Mouse (Mus musculus) T-helper 2 cell (primary cell): ENCODE results near the gene Rsbn1l.

ENCODE experiments used
- in situ Hi-C: fragments of 300-600 bp; cut with MboI, MseI; formaldehyde crosslinking; loops from one replicate; pipeline ENCODE4 v1.15.1; 2025; ENCODE audit warnings: high pct_unique_total_duplicates

Rsbn1l gene

DNA sequence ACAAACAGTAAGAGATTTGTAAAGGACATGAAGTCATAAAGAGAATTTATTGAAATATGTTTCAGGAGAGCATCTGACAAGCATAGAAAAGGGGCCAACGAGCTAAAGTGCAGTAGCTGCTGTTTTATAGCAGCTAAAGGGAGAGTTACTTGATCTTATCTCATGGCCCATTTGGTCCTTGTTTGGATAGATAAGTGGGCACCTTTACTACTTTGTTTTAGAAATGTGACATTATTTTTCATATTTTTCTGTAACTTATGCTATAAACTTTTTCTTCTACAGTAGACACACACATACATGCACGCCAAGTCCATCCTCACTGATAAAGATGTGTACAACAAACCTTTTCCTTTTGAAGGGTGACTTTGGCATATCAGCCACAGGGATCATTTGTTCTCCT, 50.8 kb downstream of the Rsbn1l start:
- in situ Hi-C loops, result no loop called here

DNA sequence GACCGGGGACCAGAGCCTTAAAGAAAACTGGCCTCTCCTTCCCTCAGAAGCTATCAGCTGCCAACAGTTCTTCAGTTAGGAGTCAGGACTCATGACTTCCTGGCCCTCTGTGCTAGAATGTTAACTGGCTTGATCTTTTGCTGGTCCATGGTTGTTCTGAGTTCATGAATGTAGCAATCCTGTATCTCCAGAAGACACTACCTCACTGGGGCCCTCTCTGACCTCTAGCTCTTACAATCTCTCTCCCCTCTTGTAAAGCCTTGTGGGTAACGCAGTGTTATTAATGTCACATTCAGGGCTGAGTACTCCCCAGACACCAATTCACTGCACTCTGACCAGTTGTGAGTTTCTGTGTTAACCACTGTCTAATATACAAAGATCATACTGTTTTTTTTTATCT, 51.6 kb downstream of the Rsbn1l start:
- in situ Hi-C loops, result no loop called here

GRCm38 (mm10) chr5:20897446-20898167, 58.6 kb downstream of the Rsbn1l start:
- in situ Hi-C loops, result no loop called here

DNA sequence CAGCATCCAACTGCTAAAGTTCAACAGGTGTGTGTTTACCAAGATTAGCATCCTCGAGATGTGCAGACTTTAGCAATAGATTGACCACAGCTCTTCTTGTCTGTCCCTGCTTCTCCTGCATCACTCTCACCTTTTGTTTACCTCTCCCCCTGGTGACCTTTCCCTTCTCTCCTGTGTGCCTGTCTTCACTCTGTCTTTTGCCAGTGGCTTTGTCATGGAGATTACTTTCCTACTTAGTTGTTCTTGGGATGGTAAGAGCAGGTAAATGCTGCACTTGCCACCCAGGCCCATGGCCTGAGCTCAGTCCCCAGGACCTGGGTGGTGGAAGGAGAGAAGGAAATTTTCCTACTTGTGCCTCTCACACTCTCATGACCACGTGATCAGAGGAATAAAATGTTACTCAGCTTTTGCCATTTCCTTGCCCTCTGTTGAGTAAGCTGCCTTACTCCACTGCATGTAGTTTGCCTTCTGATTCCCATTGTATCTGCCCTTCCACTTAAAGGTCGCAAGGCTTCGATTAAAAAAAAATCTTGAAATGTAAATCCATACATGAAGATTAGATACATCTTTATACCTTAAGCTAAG, 72.1 kb downstream of the Rsbn1l start:
- in situ Hi-C loops, result no loop called here

GRCm38 (mm10) chr5:20881915-20882800, 74.0 kb downstream of the Rsbn1l start, which contains the start of the genes Phtf2 and Tmem60:
Gene Phtf2 (minus strand): TSS chr5:20882124.
Gene Tmem60 (plus strand): TSS chr5:20882191.
- in situ Hi-C loops, result no loop called here

DNA sequence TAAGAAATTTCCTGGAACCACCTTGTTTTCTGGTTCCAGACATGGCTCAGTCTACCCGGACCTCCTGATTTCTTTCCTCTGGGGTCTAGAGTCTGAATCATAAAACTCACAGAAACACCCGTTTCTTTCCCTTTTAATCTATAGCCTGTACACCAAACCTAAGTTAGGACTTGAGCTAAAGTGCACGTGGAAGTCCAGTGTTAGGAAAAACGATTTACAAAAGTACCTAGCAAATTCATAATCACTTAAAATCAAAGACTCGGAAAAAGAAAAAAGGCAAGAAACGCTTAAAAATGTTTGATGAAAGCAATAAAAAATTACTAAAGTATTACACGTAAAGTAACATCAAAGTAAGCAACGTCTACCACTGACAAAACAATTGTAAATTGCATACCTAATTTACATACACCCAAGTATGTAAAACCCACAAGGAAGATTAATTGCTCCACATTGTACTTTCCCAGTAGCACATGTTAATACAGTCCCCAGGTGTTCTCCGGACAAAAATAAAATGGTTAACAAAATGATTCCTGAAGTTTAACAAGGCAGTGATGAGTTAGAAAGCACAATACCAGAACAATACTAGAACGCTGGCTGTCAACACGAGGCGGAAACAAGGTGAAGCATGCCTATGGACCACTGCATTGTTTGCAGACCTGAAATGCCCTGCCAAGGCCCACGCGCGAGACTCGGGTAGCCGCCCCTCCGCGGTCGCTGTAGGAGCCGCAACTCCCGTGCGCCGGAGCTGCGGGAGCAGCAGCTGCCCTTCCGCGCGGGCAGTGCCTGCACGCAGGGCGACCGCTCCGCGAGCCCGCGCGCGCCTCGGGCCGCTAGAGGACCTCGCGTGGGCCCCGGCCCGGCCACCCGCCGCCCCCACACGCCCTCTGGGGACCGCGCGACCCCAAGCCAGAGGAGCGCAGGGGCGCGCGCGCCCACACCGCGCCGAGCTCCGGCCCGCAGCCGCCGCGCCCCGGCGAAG, 75.1 kb downstream of the Rsbn1l start:
- in situ Hi-C loops, result no loop called here

GRCm38 (mm10) chr5:20880386-20880785, 75.8 kb downstream of the Rsbn1l start:
- in situ Hi-C loops, result no loop called here

GRCm38 (mm10) chr5:20876934-20877426, 79.2 kb downstream of the Rsbn1l start:
- in situ Hi-C loops, result no loop called here

GRCm38 (mm10) chr5:20873146-20873545, 83.1 kb downstream of the Rsbn1l start:
- in situ Hi-C loops, result no loop called here

- in situ Hi-C loops, result no loop called here
Measured at GRCm38 (mm10) chr5:20865193-20865755, 90.9 kb downstream of the Rsbn1l start.

DNA sequence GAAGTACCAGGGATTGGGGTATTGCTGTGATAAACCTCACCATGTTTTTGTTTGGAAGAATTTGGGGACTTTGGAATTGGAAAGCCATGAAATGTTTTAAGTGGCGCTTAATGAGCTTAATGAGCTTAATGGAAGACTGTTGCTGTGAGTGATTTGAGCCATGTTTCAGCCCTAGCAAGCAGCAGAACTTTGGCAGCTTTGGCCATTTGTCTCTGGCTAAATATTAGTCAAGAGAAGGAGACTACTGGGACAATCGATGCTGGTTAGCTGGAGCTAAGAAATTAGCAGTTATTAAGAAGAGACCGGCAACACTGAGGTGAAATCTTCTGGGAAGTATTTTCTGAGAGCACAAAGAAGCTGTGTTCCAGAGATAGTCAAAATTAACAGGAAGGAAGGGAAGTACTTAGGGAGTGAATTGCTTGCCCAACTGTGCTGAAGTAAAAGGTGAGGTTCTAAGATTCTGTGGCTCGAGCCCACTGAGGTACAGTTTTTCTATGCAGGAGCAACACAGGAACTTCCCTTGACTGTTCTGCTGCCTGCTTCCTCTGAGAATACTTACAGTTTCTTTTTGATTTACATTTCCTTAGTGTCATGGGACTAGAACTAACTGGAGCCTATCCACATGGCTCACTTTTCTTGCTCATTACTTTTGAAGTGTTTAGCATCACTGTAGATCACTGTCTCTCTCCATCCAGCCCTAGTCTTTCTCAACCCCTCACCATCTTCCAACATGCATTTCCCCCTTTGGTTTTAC, 91.8 kb downstream of the Rsbn1l start:
- in situ Hi-C loops, result no loop called here

- in situ Hi-C loops, result no loop called here
Measured at GRCm38 (mm10) chr5:20861901-20862300, 94.3 kb downstream of the Rsbn1l start.

DNA sequence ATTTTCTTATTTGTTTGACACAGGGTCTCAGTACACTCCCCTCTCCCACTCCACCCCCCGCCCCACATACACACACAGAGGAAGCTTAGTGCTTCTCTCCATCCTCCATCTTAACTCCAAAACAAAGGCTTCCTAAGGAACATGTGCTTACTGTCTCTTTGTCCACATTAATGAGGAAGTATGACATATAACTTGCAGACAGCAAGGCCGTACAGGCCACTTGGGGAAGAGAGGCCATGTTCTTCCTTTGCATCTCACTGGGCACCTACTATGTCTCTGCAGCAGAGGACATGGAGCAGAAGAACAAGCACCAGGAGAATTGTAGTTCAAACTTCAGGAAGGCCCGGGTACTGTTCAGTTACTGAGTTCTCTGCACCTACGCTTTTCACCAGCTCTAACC, 95.6 kb downstream of the Rsbn1l start:
- in situ Hi-C loops, result no loop called here

- in situ Hi-C loops, result no loop called here
Measured at GRCm38 (mm10) chr5:20858404-20858803, 97.8 kb downstream of the Rsbn1l start.

DNA sequence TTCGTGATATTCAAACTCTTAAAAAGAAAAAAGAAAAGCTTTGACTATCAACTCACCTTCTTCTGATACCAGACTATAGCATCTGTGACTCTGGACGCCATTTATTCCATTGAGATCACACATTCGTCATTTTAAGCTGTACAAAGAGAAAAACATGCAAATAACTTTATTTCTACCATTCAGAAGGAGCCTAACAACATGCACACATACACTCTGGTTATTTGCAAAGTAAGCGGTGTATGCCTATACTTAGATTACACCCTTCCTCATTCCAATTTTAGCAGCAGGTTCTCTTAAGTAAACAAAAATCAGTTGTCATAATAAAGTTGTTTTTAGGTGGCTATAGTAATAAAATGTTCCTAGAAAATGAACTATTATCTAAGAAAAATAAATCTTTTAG, 101.1 kb downstream of the Rsbn1l start:
- in situ Hi-C loops, result no loop called here

DNA sequence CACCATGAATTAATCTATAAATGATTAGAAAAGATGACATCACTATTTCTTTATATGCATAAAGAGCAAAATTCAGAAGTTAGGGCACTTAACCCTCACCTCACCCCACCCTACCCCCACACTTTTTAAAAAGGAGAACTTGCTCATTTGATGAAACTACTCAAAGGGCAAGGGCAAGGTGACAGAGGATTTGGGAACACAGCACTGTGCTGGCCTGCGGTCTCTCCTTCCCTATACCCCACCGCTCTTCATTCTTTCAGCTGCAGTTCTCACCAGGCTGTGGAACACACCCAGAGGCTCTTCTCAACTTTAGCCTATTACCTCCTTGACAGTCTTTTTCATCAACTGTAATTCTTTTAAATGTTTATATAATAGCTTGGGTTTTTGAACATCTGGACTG, 109.2 kb downstream of the Rsbn1l start:
- in situ Hi-C loops, result no loop called here

- in situ Hi-C loops, result no loop called here
Measured at GRCm38 (mm10) chr5:20843816-20844215, 112.4 kb downstream of the Rsbn1l start.

GRCm38 (mm10) chr5:20843405-20843804, 112.8 kb downstream of the Rsbn1l start:
- in situ Hi-C loops, result no loop called here
